Mouse (Mus musculus) large intestine, adult 2 months (tissue): ENCODE measurements around the gene Arpc4. TPM values are rescaled to one million over a fixed set of nuclear protein-coding genes. Genes with fewer than 3 reads are reported as not detected.
A peak's percentile ranks its signal among the peaks of the same experiment; 100 is the strongest.
"Not testable (repeated sequence)": the region's sequence is repeated elsewhere in the genome, so short reads cannot be mapped to it uniquely, and the experiment has no call there.

ENCODE experiments used
- DNase-seq: peaks from one replicate; pipeline ENCODE4 v3.0.0-alpha.2; 2012; ENCODE audit warnings: low read depth, low spot score
- WGBS: fragments of 180-500 bp; shearing (Covaris S2); methylation state at CpG from one replicate; pipeline ENCODE4 v1.1.7; 2018; 5-methylcytosine and 5-hydroxymethylcytosine counted together
- polyA plus RNA-seq: library from polyadenylated mRNA; depleted of rRNA; stranded (reverse); fragments of >200 nt; gene quantifications from 2 replicates; pipeline ENCODE4 v1.2.3, GENCODE M21; 2012; rRNA removed

Gene Arpc4
- polyA plus RNA-seq = 131 and 134 TPM in 2 replicates

GRCm38 (mm10) chr6:113377496-113378385, at the start of gene Arpc4, which contains the start of gene Tada3:
Arpc4 (plus strand) TSS chr6:113378115.
Tada3 (minus strand) TSS chr6:113377883.
- WGBS = 1% methylated on average over 61 of the region's 61 CpGs
- peak; percentile 71 for DNase-seq

GRCm38 (mm10) chr6:113329396-113329795, 48.5 kb upstream of the Arpc4 start:
- DNase-seq = no peak
- 100% methylated on average over 1 of the region's 1 CpGs for WGBS

GRCm38 (mm10) chr6:113330547-113330946, 47.4 kb upstream of the Arpc4 start:
- 29% methylated on average over 2 of the region's 2 CpGs for WGBS
- DNase-seq = no peak

- DNase-seq = no peak
- WGBS = 89% methylated on average over 11 of the region's 11 CpGs
Measured at GRCm38 (mm10) chr6:113331721-113332120, 46.2 kb upstream of the Arpc4 start.

GRCm38 (mm10) chr6:113332734-113333133, 45.2 kb upstream of the Arpc4 start:
- WGBS = 24% methylated on average over 6 of the region's 6 CpGs
- DNase-seq = not testable (repeated sequence)

GRCm38 (mm10) chr6:113333137-113333950, 44.6 kb upstream of the Arpc4 start:
- peak; percentile 75 for DNase-seq
- WGBS = 28% methylated on average over 14 of the region's 14 CpGs

- no peak for DNase-seq
- 30% methylated on average over 6 of the region's 6 CpGs for WGBS
Measured at GRCm38 (mm10) chr6:113334216-113334615, 43.7 kb upstream of the Arpc4 start.

GRCm38 (mm10) chr6:113336852-113337620, 40.9 kb upstream of the Arpc4 start:
- 59% methylated on average over 8 of the region's 8 CpGs for WGBS
- no peak for DNase-seq

- WGBS = 84% methylated on average over 6 of the region's 6 CpGs
- no peak for DNase-seq
Measured at GRCm38 (mm10) chr6:113341574-113341973, 36.3 kb upstream of the Arpc4 start.

GRCm38 (mm10) chr6:113342297-113342696, 35.6 kb upstream of the Arpc4 start:
- WGBS = 62% methylated on average over 4 of the region's 7 CpGs
- DNase-seq = no peak

GRCm38 (mm10) chr6:113343177-113344092, 34.5 kb upstream of the Arpc4 start, which contains the start of gene Camk1:
Camk1 (minus strand) TSS chr6:113343984.
- 11% methylated on average over 32 of the region's 32 CpGs for WGBS
- DNase-seq = no peak

GRCm38 (mm10) chr6:113344321-113344720, 33.6 kb upstream of the Arpc4 start:
- 2% methylated on average over 2 of the region's 2 CpGs for WGBS
- no peak for DNase-seq

GRCm38 (mm10) chr6:113346897-113347296, 31.0 kb upstream of the Arpc4 start:
- WGBS = 75% methylated on average over 4 of the region's 4 CpGs
- DNase-seq = no peak

- no peak for DNase-seq
Measured at GRCm38 (mm10) chr6:113350538-113350937, 27.4 kb upstream of the Arpc4 start.

- no peak for DNase-seq
- WGBS = 88% methylated on average over 1 of the region's 1 CpGs
Measured at GRCm38 (mm10) chr6:113351161-113351560, 26.8 kb upstream of the Arpc4 start.

- WGBS = 36% methylated on average over 10 of the region's 10 CpGs
Measured at GRCm38 (mm10) chr6:113351653-113352052, 26.3 kb upstream of the Arpc4 start.

GRCm38 (mm10) chr6:113352820-113353219, 25.1 kb upstream of the Arpc4 start:
- no peak for DNase-seq
- 71% methylated on average over 3 of the region's 3 CpGs for WGBS

More at GRCm38 (mm10) chr6:113351653-113352052, 26.3 kb upstream of the Arpc4 start:
- no peak for DNase-seq

- WGBS = 36% methylated on average over 3 of the region's 3 CpGs
- no peak for DNase-seq
Measured at GRCm38 (mm10) chr6:113353696-113354095, 24.2 kb upstream of the Arpc4 start.

GRCm38 (mm10) chr6:113361476-113361875, 16.4 kb upstream of the Arpc4 start:
- no peak for DNase-seq
- WGBS = 75% methylated on average over 4 of the region's 4 CpGs
